8 mouse cellular contexts compared by ENCODE assay signal in the genomic region with DNA sequence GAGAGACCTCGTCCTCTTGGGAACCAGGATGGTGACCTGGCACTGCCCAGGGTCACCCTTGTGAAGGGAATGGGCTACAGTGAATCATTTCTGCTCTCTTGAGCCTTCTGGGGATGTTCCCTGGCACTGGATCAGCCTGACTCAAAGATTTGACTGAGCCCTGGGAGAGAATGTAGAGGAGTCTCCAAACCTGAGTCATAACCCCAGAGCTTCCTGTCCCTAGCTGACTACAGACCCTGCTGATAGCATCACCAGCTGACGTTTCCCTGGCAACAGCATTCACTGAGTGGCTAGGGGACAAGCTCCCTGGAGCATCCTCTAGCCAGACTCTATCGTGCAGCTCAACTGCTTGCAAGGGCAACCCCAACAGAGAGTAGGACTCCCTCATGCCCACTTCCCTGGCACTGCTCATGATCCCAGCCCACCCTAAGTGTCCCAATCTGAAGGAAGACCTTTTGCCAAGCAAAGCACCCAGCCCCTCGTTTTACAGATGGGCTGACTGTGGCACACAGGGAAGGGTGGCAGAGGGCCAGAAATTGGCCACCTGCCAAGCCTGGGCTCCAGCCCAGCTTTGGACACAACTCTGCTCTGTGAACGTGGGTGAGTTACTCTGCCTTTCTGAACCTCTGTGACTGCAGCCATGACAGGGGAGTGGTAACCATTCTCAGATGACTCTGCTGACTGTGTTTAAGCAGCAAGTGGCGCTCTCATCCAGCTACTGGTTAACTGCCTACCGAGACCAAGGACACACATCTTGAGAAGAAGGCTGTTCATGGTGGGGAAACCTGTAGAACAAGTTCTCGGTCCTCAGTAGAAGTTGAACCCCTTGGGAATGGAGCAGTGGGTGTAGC. TPM values are rescaled to one million over a fixed set of nuclear protein-coding genes. Genes with fewer than 3 reads are reported as not detected.
DNase-seq lines count a peak whose midpoint lies in the region; ATAC-seq and TF ChIP-seq lines count a peak whose summit lies in the region.

No protein-coding gene starts in this region.

- no peak overlapping the region for H3K27ac ChIP-seq in forebrain, embryonic 16.5 days (ENCODE audit: low read length)
- H3K27ac ChIP-seq in kidney, embryonic 15.5 days, result peak overlapping the region; percentile 11; the same call in 1 of the 2 replicates
- H3K27ac ChIP-seq in midbrain, postnatal 0 days (ENCODE audit: low read depth, low read length), result no peak overlapping the region

- no peak overlapping the region for H3K9ac ChIP-seq in forebrain, embryonic 16.5 days (replicated peaks; ENCODE audit: low read depth, low read length)
- H3K9ac ChIP-seq in kidney, embryonic 15.5 days, result no peak overlapping the region
- H3K9ac ChIP-seq in midbrain, postnatal 0 days (replicated peaks; ENCODE audit: low read length, poor library complexity, severe bottlenecking), result no peak overlapping the region

- H3K4me1 ChIP-seq in forebrain, embryonic 16.5 days (replicated peaks; ENCODE audit: control insufficient read depth, insufficient read depth, low read length), result peaks cover 11% of the 10 kb centered on the region
- H3K4me1 ChIP-seq in kidney, embryonic 15.5 days, result peaks cover 15% of the 10 kb centered on the region
- peaks cover 3% of the 10 kb centered on the region; the same call in 1 of the 2 replicates for H3K4me1 ChIP-seq in midbrain, postnatal 0 days (ENCODE audit: insufficient read depth, low read length)

- H3K27me3 ChIP-seq in forebrain, embryonic 16.5 days (replicated peaks; ENCODE audit: control insufficient read depth, insufficient read depth, low read length), result peaks cover 3% of the 10 kb centered on the region; the same call in 1 of the 2 replicates
- no peaks in the 10 kb centered on the region for H3K27me3 ChIP-seq in kidney, embryonic 15.5 days
- no peaks in the 10 kb centered on the region for H3K27me3 ChIP-seq in midbrain, postnatal 0 days (ENCODE audit: insufficient read depth, low read length)

- peak; percentile 35 for DNase-seq in embryo, embryonic 10 days (ENCODE audit: low spot score)
- DNase-seq in embryo, embryonic 11 days, result no peak
- peak; percentile 28 for DNase-seq in thymus, postnatal 4 days
- DNase-seq in thymus, adult 18-20 months, result no peak
- peak; percentile 72 for DNase-seq in midbrain, postnatal 0 days (ENCODE audit: low spot score)

- H3K36me3 ChIP-seq in forebrain, embryonic 16.5 days (ENCODE audit: control insufficient read depth, insufficient read depth), result no peaks in the 10 kb centered on the region
- no peaks in the 10 kb centered on the region for H3K36me3 ChIP-seq in kidney, embryonic 15.5 days
- H3K36me3 ChIP-seq in midbrain, postnatal 0 days (ENCODE audit: insufficient read depth, low read length), result no peaks in the 10 kb centered on the region

- 47% methylated on average over 8 of the region's 8 CpGs for WGBS in forebrain, embryonic 16.5 days
- 53% methylated on average over 8 of the region's 8 CpGs for WGBS in kidney, embryonic 15.5 days
- WGBS in midbrain, postnatal 0 days, result 49% methylated on average over 8 of the region's 8 CpGs

- H3K4me2 ChIP-seq in forebrain, embryonic 16.5 days (ENCODE audit: low read length), result no peak overlapping the region
- H3K4me2 ChIP-seq in kidney, embryonic 15.5 days, result no peak overlapping the region
- H3K4me2 ChIP-seq in midbrain, postnatal 0 days (ENCODE audit: low read depth, low read length, poor library complexity, severe bottlenecking), result no peak overlapping the region

- peak; percentile 63 for ATAC-seq in forebrain, embryonic 16.5 days
- ATAC-seq in kidney, embryonic 15.5 days (replicated peaks; ENCODE audit: low FRiP score), result peak; percentile 15; the same call in 1 of the 2 replicates
- 0 out of 2 replicates have a peak, but pooled peaks have one; percentile 23 for ATAC-seq in midbrain, postnatal 0 days (ENCODE audit: low FRiP score)
- no peak for ATAC-seq in erythroid progenitor cell, adult 5-6 weeks (replicated peaks; ENCODE audit: low FRiP score, poor library complexity, severe bottlenecking)

- no peaks in the 10 kb centered on the region for H3K9me3 ChIP-seq in forebrain, embryonic 16.5 days (ENCODE audit: control insufficient read depth, low read length)
- no peaks in the 10 kb centered on the region for H3K9me3 ChIP-seq in kidney, embryonic 15.5 days (replicated peaks)
- H3K9me3 ChIP-seq in midbrain, postnatal 0 days (ENCODE audit: low read length), result no peaks in the 10 kb centered on the region

- TF ChIP-seq CTCF in midbrain, postnatal 0 days (IDR thresholded peaks at IDR 0.05), result no peak

- H3K4me3 ChIP-seq in forebrain, embryonic 16.5 days (replicated peaks; ENCODE audit: low read length), result no peak overlapping the region
- no peak overlapping the region for H3K4me3 ChIP-seq in kidney, embryonic 15.5 days (replicated peaks)
- no peak overlapping the region for H3K4me3 ChIP-seq in midbrain, postnatal 0 days (ENCODE audit: low read depth, low read length)

RNA-seq across cellular contexts. Expression of a gene that starts 10.9 kb away (rescaled TPM):
- 1.4 and 1.7 TPM in 2 replicates for polyA plus RNA-seq in forebrain, embryonic 16.5 days (2015; fragmentation: Nextera tagmentation; extraction: Ambion mirVana)
- polyA plus RNA-seq in kidney, embryonic 15.5 days (2015; fragmentation: Nextera tagmentation; extraction: Ambion mirVana), result 7.8 and 8.3 TPM in 2 replicates
- 2.3 and 3.2 TPM in 2 replicates for total RNA-seq in midbrain, postnatal 0 days (2014; rRNA removed)
- polyA plus RNA-seq in midbrain, postnatal 0 days (2015; fragmentation: Nextera tagmentation; extraction: Ambion mirVana), result 1.3 and 2.2 TPM in 2 replicates
- total RNA-seq in erythroid progenitor cell, adult 5-6 weeks (2015; ENCODE audit: low replicate concordance), result 7.6 and 17.2 TPM in 2 replicates
- total RNA-seq in erythroid progenitor cell, adult 5-6 weeks (2017; ENCODE audit: low replicate concordance), result 10.0 and 15.7 TPM in 2 replicates

RNA-seq across cellular contexts. Expression of a gene that starts 17.1 kb away (rescaled TPM):
- polyA plus RNA-seq in forebrain, embryonic 16.5 days (2015; fragmentation: Nextera tagmentation; extraction: Ambion mirVana), result 9.2 and 11.1 TPM in 2 replicates
- 11.1 and 14.1 TPM in 2 replicates for polyA plus RNA-seq in kidney, embryonic 15.5 days (2015; fragmentation: Nextera tagmentation; extraction: Ambion mirVana)
- total RNA-seq in midbrain, postnatal 0 days (2014; rRNA removed), result 2.4 and 6.0 TPM in 2 replicates
- 6.5 and 6.7 TPM in 2 replicates for polyA plus RNA-seq in midbrain, postnatal 0 days (2015; fragmentation: Nextera tagmentation; extraction: Ambion mirVana)
- total RNA-seq in erythroid progenitor cell, adult 5-6 weeks (2015; ENCODE audit: low replicate concordance), result 5.9 and 23.4 TPM in 2 replicates
- 3.6 and 5.1 TPM in 2 replicates for total RNA-seq in erythroid progenitor cell, adult 5-6 weeks (2017; ENCODE audit: low replicate concordance)

RNA-seq across cellular contexts. Expression of a gene that starts 47.0 kb away (rescaled TPM):
- polyA plus RNA-seq in forebrain, embryonic 16.5 days (2015; fragmentation: Nextera tagmentation; extraction: Ambion mirVana), result 23.2 and 23.6 TPM in 2 replicates
- polyA plus RNA-seq in kidney, embryonic 15.5 days (2015; fragmentation: Nextera tagmentation; extraction: Ambion mirVana), result 0.35 and 1.1 TPM in 2 replicates
- total RNA-seq in midbrain, postnatal 0 days (2014; rRNA removed), result 56.3 and 58.8 TPM in 2 replicates
- polyA plus RNA-seq in midbrain, postnatal 0 days (2015; fragmentation: Nextera tagmentation; extraction: Ambion mirVana), result 17.7 and 20.5 TPM in 2 replicates
- total RNA-seq in erythroid progenitor cell, adult 5-6 weeks (2015; ENCODE audit: low replicate concordance), result 10.1 TPM in 1 of 2 replicates, not detected in the other
- total RNA-seq in erythroid progenitor cell, adult 5-6 weeks (2017; ENCODE audit: low replicate concordance), result not detected in 2 replicates

RNA-seq across cellular contexts. Expression of a gene that starts 59.4 kb away (rescaled TPM):
- 15.6 and 18.8 TPM in 2 replicates for polyA plus RNA-seq in forebrain, embryonic 16.5 days (2015; fragmentation: Nextera tagmentation; extraction: Ambion mirVana)
- 10.9 and 11.8 TPM in 2 replicates for polyA plus RNA-seq in kidney, embryonic 15.5 days (2015; fragmentation: Nextera tagmentation; extraction: Ambion mirVana)
- 15.8 and 21.3 TPM in 2 replicates for total RNA-seq in midbrain, postnatal 0 days (2014; rRNA removed)
- polyA plus RNA-seq in midbrain, postnatal 0 days (2015; fragmentation: Nextera tagmentation; extraction: Ambion mirVana), result 15.9 and 19.4 TPM in 2 replicates
- total RNA-seq in erythroid progenitor cell, adult 5-6 weeks (2015; ENCODE audit: low replicate concordance), result not detected in 2 replicates
- 0.15 and 3.9 TPM in 2 replicates for total RNA-seq in erythroid progenitor cell, adult 5-6 weeks (2017; ENCODE audit: low replicate concordance)

Comparison
In these comparisons a context has a peak if more than half of its experiments do, and no peak if none do; other contexts are left out.
1. DNase-seq: peak in embryo, embryonic 10 days (single experiment), thymus, postnatal 4 days (single experiment) and midbrain, postnatal 0 days (single experiment); none in embryo, embryonic 11 days (single experiment) and thymus, adult 18-20 months (0 of 2).